Mouse (Mus musculus) forebrain, embryonic 13.5 days (tissue): ENCODE results near the gene Ninl. TPM values are rescaled to one million over a fixed set of nuclear protein-coding genes. Genes with fewer than 3 reads are reported as not detected.
"Not testable (repeated sequence)": the region's sequence is repeated elsewhere in the genome, so short reads cannot be mapped to it uniquely, and the experiment has no call there.

Experiments
- ATAC-seq: fragments of 200-750 bp; cut with Nextera tagmentation; 2 replicates; pipeline ENCODE4 v1.8.0; 2017
- H3K27ac ChIP-seq: fragments of 300-500 bp; sonication (generic); 2 replicates; pipeline ENCODE4 v1.5.1; 2015; ENCODE audit warnings: inconsistent platforms, mild to moderate bottlenecking, moderate library complexity
- H3K27me3 ChIP-seq: fragments of 300-500 bp; sonication (generic); 2 replicates; pipeline ENCODE4 v1.6.1; 2015; ENCODE audit warnings: mild to moderate bottlenecking, inconsistent platforms
- H3K36me3 ChIP-seq: fragments of 300-500 bp; sonication (generic); 2 replicates; pipeline ENCODE4 v1.6.1; 2015; ENCODE audit warnings: mild to moderate bottlenecking, inconsistent platforms; ENCODE audit not compliant: poor library complexity, severe bottlenecking
- H3K4me1 ChIP-seq: fragments of 300-500 bp; sonication (generic); 2 replicates; pipeline ENCODE4 v1.6.1; 2015; ENCODE audit warnings: inconsistent platforms
- H3K4me2 ChIP-seq: fragments of 300-500 bp; sonication (generic); 2 replicates; pipeline ENCODE4 v1.6.1; 2015; ENCODE audit warnings: inconsistent platforms, mild to moderate bottlenecking, moderate library complexity
- H3K4me3 ChIP-seq: fragments of 300-500 bp; sonication (generic); 2 replicates; pipeline ENCODE4 v1.5.1; 2015; ENCODE audit warnings: mild to moderate bottlenecking, inconsistent platforms
- H3K9ac ChIP-seq: fragments of 300-500 bp; sonication (generic); 2 replicates; pipeline ENCODE4 v1.6.1; 2015; ENCODE audit warnings: mild to moderate bottlenecking, inconsistent platforms
- H3K9me3 ChIP-seq: fragments of 300-500 bp; sonication (generic); replicated peaks from 2 replicates; pipeline ENCODE4 v1.6.1; 2016; ENCODE audit warnings: inconsistent platforms
- WGBS: fragments of 180-500 bp; shearing (Covaris S2); methylation state at CpG from one replicate; pipeline ENCODE4 v1.1.7; 2015; 5-methylcytosine and 5-hydroxymethylcytosine counted together
- polyA plus RNA-seq: library from polyadenylated mRNA; unstranded; fragments of >200 nt; fragmentation: Nextera tagmentation; extraction: Ambion mirVana; gene quantifications from 2 replicates; pipeline ENCODE4 v1.2.1, GENCODE M21; 2015

Ninl gene
- polyA plus RNA-seq, 1 experiment from 2014 or later: 16.3 TPM

- no peak for ATAC-seq
- WGBS: 83% methylated on average over 4 of the region's 4 CpGs
Observed at GRCm38 (mm10) chr2:150914781-150915515, 124.2 kb downstream of the Ninl start.

GRCm38 (mm10) chr2:150910295-150910881 is 128.8 kb downstream of the Ninl start:
- peak overlapping the region; percentile 68 for H3K4me2 ChIP-seq
- H3K4me3 ChIP-seq: peak overlapping the region; percentile 64
- 0 out of 2 replicates have a peak, but pooled peaks cover under 1% of the 10 kb centered on the region for H3K36me3 ChIP-seq
- peak overlapping the region; percentile 69 for H3K9ac ChIP-seq
- ATAC-seq: no peak
- no peaks in the 10 kb centered on the region for H3K9me3 ChIP-seq
- no peak overlapping the region for H3K27ac ChIP-seq
- WGBS: 54% methylated on average over 7 of the region's 10 CpGs
- H3K27me3 ChIP-seq: no peaks in the 10 kb centered on the region
- H3K4me1 ChIP-seq: peaks cover 9% of the 10 kb centered on the region; the same call in 1 of the 2 replicates

More at GRCm38 (mm10) chr2:150914781-150915515, 124.2 kb downstream of the Ninl start:
- Histone ChIP-seq H3K4me2 (no peak overlapping the region), H3K4me1 (peaks cover 9% of the 10 kb centered on the region; the same call in 1 of the 2 replicates), H3K4me3 (no peak overlapping the region), H3K27ac (no peak overlapping the region), H3K9ac (no peak overlapping the region), H3K36me3 (peaks cover 27% of the 10 kb centered on the region), H3K9me3 (no peaks in the 10 kb centered on the region), H3K27me3 (no peaks in the 10 kb centered on the region)

GRCm38 (mm10) chr2:150909429-150910039 is 129.6 kb downstream of the Ninl start:
- Histone ChIP-seq H3K27ac (peak overlapping the region; percentile 90), H3K9me3 (no peaks in the 10 kb centered on the region), H3K36me3 (no peaks in the 10 kb centered on the region), H3K9ac (peak overlapping the region; percentile 69), H3K4me2 (peak overlapping the region; percentile 68), H3K4me3 (peak overlapping the region; percentile 64), H3K4me1 (peaks cover 9% of the 10 kb centered on the region; the same call in 1 of the 2 replicates), H3K27me3 (no peaks in the 10 kb centered on the region)
- under 1% methylated on average over 35 of the region's 35 CpGs for WGBS
- ATAC-seq: peak; percentile 94

- Histone ChIP-seq H3K4me3 (peak overlapping the region; percentile 64), H3K9ac (0 out of 2 replicates have a peak overlapping the region, but pooled peaks have one; percentile 69), H3K4me2 (peak overlapping the region; percentile 68)
- H3K9me3 ChIP-seq, H3K27me3 ChIP-seq, H3K27ac ChIP-seq, ATAC-seq, H3K36me3 ChIP-seq, H3K4me1 ChIP-seq: not testable (repeated sequence)
- WGBS: 52% methylated on average over 6 of the region's 6 CpGs
Observed at GRCm38 (mm10) chr2:150908881-150909280, 130.3 kb downstream of the Ninl start.

GRCm38 (mm10) chr2:150904936-150905450 is 134.2 kb downstream of the Ninl start, which contains the start of gene Gins1:
Gene Gins1 (plus strand): TSS chr2:150905400.
- Histone ChIP-seq H3K4me3 (peak within 1 kb of the TSS; percentile 86), H3K27ac (peak within 1 kb of the TSS; percentile 85), H3K9ac (peak within 1 kb of the TSS; percentile 86), H3K4me1 (peaks cover 22% of the 10 kb centered on the region), H3K36me3 (no peaks in the 10 kb centered on the region; the same call in 1 of the 2 replicates), H3K9me3 (no peaks in the 10 kb centered on the region), H3K27me3 (no peaks in the 10 kb centered on the region), H3K4me2 (peak within 1 kb of the TSS; percentile 76)
- ATAC-seq: no peak; the same call in 1 of the 2 replicates
- WGBS: 42% methylated on average over 9 of the region's 9 CpGs

DNA sequence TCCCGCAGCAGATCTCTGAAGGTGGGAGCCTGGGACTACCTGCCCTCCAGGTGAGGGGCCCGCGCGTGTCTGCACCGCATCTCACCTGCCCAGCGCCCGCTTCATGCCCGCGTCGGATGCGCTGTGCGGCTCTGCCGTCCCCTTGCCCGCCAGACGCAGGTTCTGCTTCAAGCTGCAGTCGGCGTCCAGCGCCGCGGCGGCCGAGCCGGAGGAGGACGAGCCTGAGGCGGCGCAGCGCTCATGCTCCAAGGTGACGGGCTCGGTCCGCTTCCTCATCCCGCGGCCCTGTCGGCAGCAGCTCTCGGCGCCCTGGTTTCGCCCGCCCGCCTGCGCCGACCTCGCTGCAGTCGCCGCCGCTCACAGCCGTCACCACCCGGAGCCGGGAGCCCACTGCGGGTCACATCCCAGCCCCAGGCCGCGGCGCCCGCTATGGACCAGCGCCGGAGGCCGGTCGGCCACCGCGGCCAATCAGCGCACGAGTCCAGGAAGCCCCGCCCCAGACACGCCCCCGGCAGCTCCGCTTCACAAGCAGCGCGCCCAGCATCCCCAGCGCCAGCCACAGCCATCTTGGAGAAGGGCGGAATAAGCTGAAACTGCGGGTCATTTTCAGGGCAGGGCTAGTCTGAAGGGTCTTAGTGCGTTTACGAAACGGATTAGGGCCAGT is 134.8 kb downstream of the Ninl start, which contains the start of gene Abhd12:
Gene Abhd12 (minus strand): TSS at position 470 of the 664 bp plus-strand sequence.
- peak; percentile 98 for ATAC-seq

GRCm38 (mm10) chr2:150902347-150902746 is 136.8 kb downstream of the Ninl start:
- Histone ChIP-seq H3K4me2 (no peak overlapping the region; the same call in 1 of the 2 replicates), H3K4me3 (peak overlapping the region; percentile 10; the same call in 1 of the 2 replicates), H3K27ac (no peak overlapping the region), H3K4me1 (peaks cover 21% of the 10 kb centered on the region), H3K27me3 (no peaks in the 10 kb centered on the region), H3K9ac (no peak overlapping the region), H3K9me3 (no peaks in the 10 kb centered on the region), H3K36me3 (no peaks in the 10 kb centered on the region; the same call in 1 of the 2 replicates)
- 87% methylated on average over 8 of the region's 8 CpGs for WGBS
- ATAC-seq: no peak

More for the DNA sequence above, 134.8 kb downstream of the Ninl start, which contains the start of gene Abhd12:
- Histone ChIP-seq H3K9me3 (no peaks in the 10 kb centered on the region), H3K4me3 (peak within 1 kb of the TSS; percentile 86), H3K27me3 (no peaks in the 10 kb centered on the region), H3K27ac (peak within 1 kb of the TSS; percentile 85), H3K4me2 (peak within 1 kb of the TSS; percentile 76), H3K4me1 (peaks cover 21% of the 10 kb centered on the region), H3K36me3 (no peaks in the 10 kb centered on the region; the same call in 1 of the 2 replicates), H3K9ac (peak within 1 kb of the TSS; percentile 86)
- WGBS: under 1% methylated on average over 56 of the region's 72 CpGs

- no peak overlapping the region for H3K4me2 ChIP-seq
- H3K36me3 ChIP-seq: no peaks in the 10 kb centered on the region; the same call in 1 of the 2 replicates
- 97% methylated on average over 6 of the region's 6 CpGs for WGBS
- no peak overlapping the region for H3K4me3 ChIP-seq
- H3K4me1 ChIP-seq: peaks cover 21% of the 10 kb centered on the region
- no peak overlapping the region for H3K27ac ChIP-seq
- H3K9me3 ChIP-seq: no peaks in the 10 kb centered on the region
- H3K27me3 ChIP-seq: no peaks in the 10 kb centered on the region
- ATAC-seq: no peak
- no peak overlapping the region for H3K9ac ChIP-seq
Observed at GRCm38 (mm10) chr2:150900341-150900740, 138.8 kb downstream of the Ninl start.

- ATAC-seq: no peak
- WGBS: 78% methylated on average over 7 of the region's 7 CpGs
- Histone ChIP-seq H3K4me2 (no peak overlapping the region), H3K27me3 (no peaks in the 10 kb centered on the region), H3K27ac (no peak overlapping the region), H3K9me3 (no peaks in the 10 kb centered on the region), H3K36me3 (no peaks in the 10 kb centered on the region; the same call in 1 of the 2 replicates), H3K4me1 (no peaks in the 10 kb centered on the region), H3K9ac (no peak overlapping the region), H3K4me3 (no peak overlapping the region)
Observed at GRCm38 (mm10) chr2:150895691-150896252, 143.4 kb downstream of the Ninl start.

DNA sequence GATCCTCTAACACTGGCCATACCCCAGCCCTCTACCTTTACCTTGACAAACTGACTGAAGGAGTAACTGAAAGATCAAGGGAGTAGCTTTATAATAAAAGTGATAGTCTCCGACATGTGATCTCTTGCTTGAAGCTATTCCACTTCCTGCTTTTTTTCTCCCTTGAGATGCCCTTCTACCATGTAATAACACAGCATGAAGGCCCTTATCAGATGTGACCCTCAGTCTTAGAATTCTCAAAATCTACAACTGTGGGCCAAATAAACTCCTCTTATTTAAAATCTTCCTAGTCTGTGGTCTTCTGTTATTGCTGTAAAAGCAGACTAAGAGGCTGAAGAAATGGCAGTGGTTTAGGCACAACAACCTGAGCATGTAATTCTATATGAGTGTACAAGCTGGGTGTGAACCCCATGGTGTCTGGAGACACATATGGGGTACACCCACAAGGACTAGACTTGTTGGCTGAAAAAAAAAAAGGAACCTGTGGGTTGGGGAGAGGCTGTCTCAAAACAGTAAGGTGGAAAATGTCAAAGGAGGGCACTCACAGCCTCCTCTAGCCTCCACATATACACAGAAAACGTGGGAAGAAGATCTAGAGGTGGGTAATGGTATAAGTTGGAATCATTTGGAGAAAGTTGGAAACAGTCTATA is 144.4 kb downstream of the Ninl start:
- H3K27me3 ChIP-seq: no peaks in the 10 kb centered on the region

More for the DNA sequence above, 144.4 kb downstream of the Ninl start:
- no peak overlapping the region for H3K4me3 ChIP-seq
- H3K27ac ChIP-seq: no peak overlapping the region
- H3K4me2 ChIP-seq: no peak overlapping the region
- WGBS: 83% methylated on average over 2 of the region's 2 CpGs
- ATAC-seq: no peak
- H3K36me3 ChIP-seq: no peaks in the 10 kb centered on the region
- H3K4me1 ChIP-seq: no peaks in the 10 kb centered on the region
- H3K9ac ChIP-seq: no peak overlapping the region
- no peaks in the 10 kb centered on the region for H3K9me3 ChIP-seq
